17 mouse cellular contexts compared by ENCODE assay signal in the genomic region with DNA sequence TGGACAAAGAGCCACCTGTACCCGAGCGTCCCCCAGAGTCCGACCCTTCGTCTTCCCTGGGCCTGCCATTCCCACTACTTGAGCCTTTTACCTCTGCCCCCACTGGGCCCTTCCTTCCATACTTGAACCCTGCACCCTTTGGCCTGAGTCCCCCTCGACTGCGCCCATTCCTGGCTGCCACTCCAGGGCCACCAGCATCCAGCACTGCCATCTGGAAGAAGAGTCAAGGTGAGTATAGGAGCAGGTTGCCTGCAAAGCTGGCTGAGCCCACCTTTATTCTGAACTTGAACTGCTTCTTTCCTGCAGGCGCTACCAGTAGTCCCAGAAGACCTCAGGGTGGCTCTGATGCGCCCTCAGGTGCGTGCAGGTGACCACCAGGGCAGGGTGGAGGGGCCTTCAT. TPM values are rescaled to one million over a fixed set of nuclear protein-coding genes. Genes with fewer than 3 reads are reported as not detected.
DNase-seq lines count a peak whose midpoint lies in the region; ATAC-seq and TF ChIP-seq lines count a peak whose summit lies in the region.
"Had no signal": no experiment of that assay in that cellular context is flagged by ENCODE, and none has a peak within 500 bp of the region (broad histone marks: within the 10 kb centered on the region; RNA-seq: fewer than 3 reads in every experiment).

No protein-coding gene starts in this region.

- no peaks in the 10 kb centered on the region for H3K9me3 ChIP-seq in hindbrain, postnatal 0 days (ENCODE audit: low read length)
- no peaks in the 10 kb centered on the region for H3K9me3 ChIP-seq in hindbrain, embryonic 10.5 days
- no peaks in the 10 kb centered on the region for H3K9me3 ChIP-seq in midbrain, embryonic 10.5 days (replicated peaks)
- no peaks in the 10 kb centered on the region for H3K9me3 ChIP-seq in midbrain, embryonic 11.5 days (ENCODE audit: control insufficient read depth, low read length)
- H3K9me3 ChIP-seq: forebrain, embryonic 12.5 days; limb, embryonic 12.5 days; megakaryocyte, embryonic 14.5 days had no signal

- H3K79me2 ChIP-seq in myocyte (ENCODE audit: control insufficient read depth, insufficient read depth), result peaks cover 7% of the 10 kb centered on the region

- intact Hi-C loops in heart, postnatal 10 days (cut with DNase I), result loop anchor here (10.0 kb wide), 1 partner anchor 174 kb away; no protein-coding TSS in a partner anchor

- H3K36me3 ChIP-seq in hindbrain, postnatal 0 days (ENCODE audit: insufficient read depth, low read length), result no peaks in the 10 kb centered on the region
- peaks cover 41% of the 10 kb centered on the region for H3K36me3 ChIP-seq in hindbrain, embryonic 10.5 days
- H3K36me3 ChIP-seq in midbrain, embryonic 10.5 days, result peaks cover 49% of the 10 kb centered on the region
- no peaks in the 10 kb centered on the region; the same call in 1 of the 2 replicates for H3K36me3 ChIP-seq in midbrain, embryonic 11.5 days (ENCODE audit: control insufficient read depth, insufficient read depth, low read length)
- H3K36me3 ChIP-seq in myocyte (ENCODE audit: control insufficient read depth, insufficient read depth), result no peaks in the 10 kb centered on the region

- 92% methylated on average over 9 of the region's 9 CpGs for WGBS in hindbrain, postnatal 0 days
- 97% methylated on average over 9 of the region's 9 CpGs for WGBS in hindbrain, embryonic 10.5 days
- 95% methylated on average over 9 of the region's 9 CpGs for WGBS in midbrain, embryonic 10.5 days
- 95% methylated on average over 9 of the region's 9 CpGs for WGBS in midbrain, embryonic 11.5 days

- H3K4me2 ChIP-seq in hindbrain, postnatal 0 days (ENCODE audit: low read depth, low read length), result no peak overlapping the region
- H3K4me2 ChIP-seq in midbrain, embryonic 11.5 days, result no peak overlapping the region
- no peak overlapping the region for H3K4me2 ChIP-seq in myocyte (ENCODE audit: low read depth)
- H3K4me2 ChIP-seq: forebrain, embryonic 12.5 days; limb, embryonic 12.5 days had no signal

- no peak overlapping the region for H3K4me3 ChIP-seq in hindbrain, postnatal 0 days (ENCODE audit: low read length)
- no peak overlapping the region for H3K4me3 ChIP-seq in hindbrain, embryonic 10.5 days
- H3K4me3 ChIP-seq in midbrain, embryonic 10.5 days, result no peak overlapping the region
- no peak overlapping the region for H3K4me3 ChIP-seq in midbrain, embryonic 11.5 days (ENCODE audit: low read depth, low read length)
- H3K4me3 ChIP-seq in myocyte, result no peak overlapping the region
- H3K4me3 ChIP-seq: forebrain, embryonic 12.5 days; limb, embryonic 12.5 days; megakaryocyte, embryonic 14.5 days had no signal

- peak overlapping the region; percentile 60 for H3K27ac ChIP-seq in hindbrain, postnatal 0 days
- no peak overlapping the region for H3K27ac ChIP-seq in hindbrain, embryonic 10.5 days
- H3K27ac ChIP-seq in midbrain, embryonic 10.5 days (replicated peaks), result no peak overlapping the region
- H3K27ac ChIP-seq in midbrain, embryonic 11.5 days (ENCODE audit: low read depth, low read length), result no peak overlapping the region
- H3K27ac ChIP-seq: limb, embryonic 12.5 days had no signal

- no peak overlapping the region for H3K9ac ChIP-seq in hindbrain, postnatal 0 days (replicated peaks; ENCODE audit: low read length)
- H3K9ac ChIP-seq in midbrain, embryonic 11.5 days (ENCODE audit: low read length), result no peak overlapping the region
- H3K9ac ChIP-seq: forebrain, embryonic 12.5 days; limb, embryonic 12.5 days had no signal

- no peak for TF ChIP-seq POLR2A in myocyte (IDR thresholded peaks at IDR 0.05; ENCODE audit: insufficient read length, low read depth)

- no peak for TF ChIP-seq CTCF in hindbrain, postnatal 0 days (IDR thresholded peaks at IDR 0.05; ENCODE audit: low read depth)

- peaks cover 19% of the 10 kb centered on the region; the same call in 1 of the 2 replicates for H3K4me1 ChIP-seq in hindbrain, postnatal 0 days (ENCODE audit: insufficient read depth, low read length)
- H3K4me1 ChIP-seq in hindbrain, embryonic 10.5 days (replicated peaks), result peaks cover 25% of the 10 kb centered on the region
- H3K4me1 ChIP-seq in midbrain, embryonic 10.5 days, result peaks cover 26% of the 10 kb centered on the region
- H3K4me1 ChIP-seq in midbrain, embryonic 11.5 days (ENCODE audit: control insufficient read depth, insufficient read depth, low read length), result peaks cover 11% of the 10 kb centered on the region

- no peaks in the 10 kb centered on the region for H3K27me3 ChIP-seq in hindbrain, postnatal 0 days (ENCODE audit: insufficient read depth, low read length)
- no peaks in the 10 kb centered on the region for H3K27me3 ChIP-seq in hindbrain, embryonic 10.5 days (ENCODE audit: insufficient read depth, poor library complexity, severe bottlenecking)
- H3K27me3 ChIP-seq in midbrain, embryonic 10.5 days (ENCODE audit: low read depth, poor library complexity, severe bottlenecking), result no peaks in the 10 kb centered on the region
- no peaks in the 10 kb centered on the region for H3K27me3 ChIP-seq in midbrain, embryonic 11.5 days (ENCODE audit: control insufficient read depth, insufficient read depth, low read length)
- H3K27me3 ChIP-seq in myocyte (ENCODE audit: control insufficient read depth, insufficient read depth, insufficient read length), result no peaks in the 10 kb centered on the region
- H3K27me3 ChIP-seq: forebrain, embryonic 12.5 days; limb, embryonic 12.5 days; megakaryocyte, embryonic 14.5 days had no signal

- no peak for ATAC-seq in hindbrain, postnatal 0 days
- no peak for ATAC-seq in midbrain, embryonic 11.5 days (ENCODE audit: low FRiP score)
- ATAC-seq: inflammation-experienced regulatory T-cells, adult 6 months had no signal

- DNase-seq in heart, adult 11 months, result peak; percentile 91
- no peak for DNase-seq in heart, postnatal 10 days
- DNase-seq in hindbrain, postnatal 0 days (ENCODE audit: low spot score), result no peak
- DNase-seq in hindbrain, embryonic 10.5 days (ENCODE audit: low spot score), result no peak
- DNase-seq in midbrain, embryonic 10.5 days (ENCODE audit: low spot score), result peak; percentile 7
- no peak for DNase-seq in midbrain, embryonic 11.5 days (ENCODE audit: low spot score, missing footprints)
- no peak for DNase-seq in lung, postnatal 10 days
- DNase-seq: adrenal gland, postnatal 36 days; kidney, adult 2 months; lung, postnatal 14 days; spleen, adult 18-20 months had no signal

- no peak overlapping the region for H3ac ChIP-seq in myocyte (ENCODE audit: control insufficient read depth, insufficient read length)

TF ChIP-seq in myocyte, 11 proteins besides CTCF, POLR2A, EP300 and RAD21:
- TF ChIP-seq POLR2AphosphoS2 (IDR thresholded peaks at IDR 0.05; ENCODE audit: insufficient read length, low read depth) (peak; percentile 43), USF1 (IDR thresholded peaks at IDR 0.05; ENCODE audit: low read depth) (no peak)

RNA-seq across cellular contexts. Expression of gene Zfp414, which starts 2.3 kb away (rescaled TPM):
- 10 to 100 TPM; 18.9 to 19.8 TPM for total RNA-seq in heart, postnatal 10 days (2021)
- total RNA-seq in hindbrain, postnatal 0 days (2014; rRNA removed), result 49.0 and 65.1 TPM in 2 replicates
- polyA plus RNA-seq in hindbrain, postnatal 0 days (2015; fragmentation: Nextera tagmentation; extraction: Ambion mirVana), result 70.9 and 73.8 TPM in 2 replicates
- 55.3 and 64.5 TPM in 2 replicates for polyA plus RNA-seq in hindbrain, embryonic 10.5 days (2016; fragmentation: Nextera tagmentation; extraction: Ambion mirVana)
- polyA plus RNA-seq in midbrain, embryonic 10.5 days (2016; fragmentation: Nextera tagmentation; extraction: Ambion mirVana), result 54.3 and 67.0 TPM in 2 replicates
- polyA plus RNA-seq in midbrain, embryonic 11.5 days (2014; fragmentation: Nextera tagmentation; extraction: Ambion mirVana), result 62.5 and 68.0 TPM in 2 replicates
- 21.9 TPM for polyA plus RNA-seq in myocyte (2012; fragmentation: generic; extraction: Trizol)

RNA-seq across cellular contexts. Expression of gene Pram1, which starts 6.6 kb away (rescaled TPM):
- total RNA-seq in heart, postnatal 10 days (2021), result under 1 TPM in 1 of 2 experiments, not detected in 1; 0.47 TPM
- total RNA-seq in hindbrain, postnatal 0 days (2014; rRNA removed), result not detected in 2 replicates
- 0.30 TPM in 2 replicates for polyA plus RNA-seq in hindbrain, postnatal 0 days (2015; fragmentation: Nextera tagmentation; extraction: Ambion mirVana)
- 0.31 and 0.75 TPM in 2 replicates for polyA plus RNA-seq in hindbrain, embryonic 10.5 days (2016; fragmentation: Nextera tagmentation; extraction: Ambion mirVana)
- polyA plus RNA-seq in midbrain, embryonic 10.5 days (2016; fragmentation: Nextera tagmentation; extraction: Ambion mirVana), result 0.22 and 0.30 TPM in 2 replicates
- 0.21 and 0.93 TPM in 2 replicates for polyA plus RNA-seq in midbrain, embryonic 11.5 days (2014; fragmentation: Nextera tagmentation; extraction: Ambion mirVana)
- 0.41 TPM for polyA plus RNA-seq in myocyte (2012; fragmentation: generic; extraction: Trizol)
- polyA plus RNA-seq: C2C12 had no signal

RNA-seq across cellular contexts. Expression of gene Hnrnpm, which starts 55.4 kb away (rescaled TPM):
- total RNA-seq in heart, postnatal 10 days (2021), result 100 to 1,000 TPM; 127 to 144 TPM
- 49.2 and 55.7 TPM in 2 replicates for total RNA-seq in hindbrain, postnatal 0 days (2014; rRNA removed)
- polyA plus RNA-seq in hindbrain, postnatal 0 days (2015; fragmentation: Nextera tagmentation; extraction: Ambion mirVana), result 124 and 133 TPM in 2 replicates
- 317 and 482 TPM in 2 replicates for polyA plus RNA-seq in hindbrain, embryonic 10.5 days (2016; fragmentation: Nextera tagmentation; extraction: Ambion mirVana)
- polyA plus RNA-seq in midbrain, embryonic 10.5 days (2016; fragmentation: Nextera tagmentation; extraction: Ambion mirVana), result 511 and 521 TPM in 2 replicates
- 581 and 639 TPM in 2 replicates for polyA plus RNA-seq in midbrain, embryonic 11.5 days (2014; fragmentation: Nextera tagmentation; extraction: Ambion mirVana)
- polyA plus RNA-seq in myocyte (2012; fragmentation: generic; extraction: Trizol), result 68.2 TPM

Comparison
In these comparisons a context has a peak if more than half of its experiments do, and no peak if none do; other contexts are left out.
1. DNase-seq: peak in heart, adult 11 months (single experiment) and midbrain, embryonic 10.5 days (single experiment); none in heart, postnatal 10 days (0 of 2), hindbrain, postnatal 0 days (single experiment), hindbrain, embryonic 10.5 days (single experiment), midbrain, embryonic 11.5 days (single experiment) and lung, postnatal 10 days (single experiment).